ENCODE assay signal across 8 mouse cellular contexts in the genomic region with DNA sequence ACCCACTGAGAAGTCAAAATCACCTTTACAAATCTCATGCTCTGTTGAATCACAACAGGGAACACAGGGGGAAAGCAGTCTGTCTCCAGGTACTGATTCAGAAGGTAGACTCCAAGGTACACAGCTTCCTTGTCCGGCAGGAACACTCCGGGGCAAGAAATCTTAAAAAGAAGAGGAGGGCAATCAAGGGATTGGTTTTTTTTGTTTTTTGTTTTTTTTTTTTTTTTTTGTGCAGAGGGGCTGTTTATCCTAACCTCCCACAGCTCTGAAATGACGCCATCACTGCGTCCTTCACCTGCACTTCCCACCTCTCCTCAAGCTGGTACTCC. TPM values are rescaled to one million over a fixed set of nuclear protein-coding genes. Genes with fewer than 3 reads are reported as not detected.
DNase-seq lines count a peak whose midpoint lies in the region; ATAC-seq and TF ChIP-seq lines count a peak whose summit lies in the region.

No protein-coding gene starts in this region.

- no peak overlapping the region; the same call in 1 of the 2 replicates for H3K27ac ChIP-seq in lung, embryonic 14.5 days (ENCODE audit: low read depth)
- H3K27ac ChIP-seq in intestine, postnatal 0 days (ENCODE audit: low read depth, low read length): no peak overlapping the region
- no peak overlapping the region; the same call in 1 of the 2 replicates for H3K27ac ChIP-seq in neural tube, embryonic 14.5 days (ENCODE audit: low read depth, low read length)

- H3K9ac ChIP-seq in lung, embryonic 14.5 days: peak overlapping the region; percentile 82
- H3K9ac ChIP-seq in intestine, postnatal 0 days (ENCODE audit: low read depth, low read length): peak overlapping the region; percentile 84
- peak overlapping the region; percentile 87 for H3K9ac ChIP-seq in neural tube, embryonic 14.5 days (replicated peaks; ENCODE audit: low read depth, low read length)

- H3K4me3 ChIP-seq in lung, embryonic 14.5 days (ENCODE audit: low read depth, low read length): peak overlapping the region; percentile 82
- H3K4me3 ChIP-seq in intestine, postnatal 0 days (ENCODE audit: low read depth, low read length): peak overlapping the region; percentile 87
- H3K4me3 ChIP-seq in neural tube, embryonic 14.5 days (ENCODE audit: low read depth, low read length): peak overlapping the region; percentile 76

- 3% methylated on average over 4 of the region's 4 CpGs for WGBS in lung, embryonic 14.5 days
- 2% methylated on average over 4 of the region's 4 CpGs for WGBS in intestine, postnatal 0 days
- WGBS in neural tube, embryonic 14.5 days: 3% methylated on average over 4 of the region's 4 CpGs

- peaks cover 7% of the 10 kb centered on the region; the same call in 1 of the 2 replicates for H3K4me1 ChIP-seq in lung, embryonic 14.5 days (ENCODE audit: insufficient read depth)
- no peaks in the 10 kb centered on the region for H3K4me1 ChIP-seq in intestine, postnatal 0 days (replicated peaks; ENCODE audit: control insufficient read depth, insufficient read depth, low read length)
- H3K4me1 ChIP-seq in neural tube, embryonic 14.5 days (ENCODE audit: control insufficient read depth, insufficient read depth, low read length): 0 out of 2 replicates have a peak, but pooled peaks cover 5% of the 10 kb centered on the region

- TF ChIP-seq CTCF in lung, embryonic 14.5 days (IDR thresholded peaks at IDR 0.05; ENCODE audit: low read depth): no peak
- no peak for TF ChIP-seq CTCF in intestine, postnatal 0 days (IDR thresholded peaks at IDR 0.05; ENCODE audit: low read depth)

- ATAC-seq in lung, embryonic 14.5 days (ENCODE audit: insufficient read depth): no peak
- peak; percentile 4; the same call in 1 of the 2 replicates for ATAC-seq in intestine, postnatal 0 days
- peak; percentile 20; the same call in 1 of the 2 replicates for ATAC-seq in neural tube, embryonic 14.5 days (ENCODE audit: low read depth)
- no peak for ATAC-seq in megakaryocyte progenitor cell, adult 5-6 weeks (replicated peaks; ENCODE audit: poor library complexity)

- H3K4me2 ChIP-seq in lung, embryonic 14.5 days: peak overlapping the region; percentile 94
- H3K4me2 ChIP-seq in intestine, postnatal 0 days (replicated peaks; ENCODE audit: low read depth): peak overlapping the region; percentile 93
- peak overlapping the region; percentile 90 for H3K4me2 ChIP-seq in neural tube, embryonic 14.5 days (ENCODE audit: low read depth, low read length)

- H3K36me3 ChIP-seq in lung, embryonic 14.5 days (ENCODE audit: insufficient read depth): no peaks in the 10 kb centered on the region
- no peaks in the 10 kb centered on the region for H3K36me3 ChIP-seq in intestine, postnatal 0 days (ENCODE audit: control insufficient read depth, insufficient read depth)
- no peaks in the 10 kb centered on the region for H3K36me3 ChIP-seq in neural tube, embryonic 14.5 days (ENCODE audit: control insufficient read depth, insufficient read depth, low read length)

- no peak for DNase-seq in lung, embryonic 14.5 days
- DNase-seq in lung, postnatal 4 days: no peak
- DNase-seq in fat pad, adult 2 months (ENCODE audit: extremely low read depth, low read depth, low spot score): peak; percentile 71
- no peak for DNase-seq in layer of hippocampus, postnatal 10 days (ENCODE audit: low spot score in 2 of 2)
- no peak for DNase-seq in urinary bladder, adult 2 months (ENCODE audit: low spot score)

- no peaks in the 10 kb centered on the region for H3K9me3 ChIP-seq in lung, embryonic 14.5 days (ENCODE audit: low read depth, low read length)
- no peaks in the 10 kb centered on the region for H3K9me3 ChIP-seq in intestine, postnatal 0 days (ENCODE audit: control insufficient read depth)
- no peaks in the 10 kb centered on the region for H3K9me3 ChIP-seq in neural tube, embryonic 14.5 days (ENCODE audit: control insufficient read depth, low read length)

- H3K27me3 ChIP-seq in lung, embryonic 14.5 days (ENCODE audit: insufficient read depth, low read length): no peaks in the 10 kb centered on the region
- H3K27me3 ChIP-seq in intestine, postnatal 0 days (replicated peaks; ENCODE audit: control insufficient read depth, insufficient read depth, low read length): no peaks in the 10 kb centered on the region
- no peaks in the 10 kb centered on the region for H3K27me3 ChIP-seq in neural tube, embryonic 14.5 days (ENCODE audit: control insufficient read depth, insufficient read depth, low read length)

RNA-seq across cellular contexts. Expression of a gene that starts 0.3 kb away (rescaled TPM):
- 9.6 and 10.3 TPM in 2 replicates for polyA plus RNA-seq in lung, embryonic 14.5 days (2014; fragmentation: Nextera tagmentation; extraction: Ambion mirVana)
- 22.3 and 23.2 TPM in 2 replicates for polyA plus RNA-seq in intestine, postnatal 0 days (2015; fragmentation: Nextera tagmentation; extraction: Ambion mirVana)
- 15.9 and 18.1 TPM in 2 replicates for polyA plus RNA-seq in neural tube, embryonic 14.5 days (2014; fragmentation: Nextera tagmentation; extraction: Ambion mirVana)
- 10 to 100 TPM; 31.0 to 36.5 TPM for total RNA-seq in layer of hippocampus, postnatal 10 days (2021)
- 8.3 and 10.2 TPM in 2 replicates for polyA plus RNA-seq in urinary bladder, adult 2 months (2012; rRNA removed)
- total RNA-seq in megakaryocyte progenitor cell, adult 5-6 weeks (2015): 11.4 and 13.7 TPM in 2 replicates
- total RNA-seq in megakaryocyte progenitor cell, adult 5-6 weeks (2017): 5.5 and 5.9 TPM in 2 replicates

RNA-seq across cellular contexts. Expression of a gene that starts 4.1 kb away (rescaled TPM):
- polyA plus RNA-seq in lung, embryonic 14.5 days (2014; fragmentation: Nextera tagmentation; extraction: Ambion mirVana): 1.7 and 2.1 TPM in 2 replicates
- 3.8 and 4.8 TPM in 2 replicates for polyA plus RNA-seq in intestine, postnatal 0 days (2015; fragmentation: Nextera tagmentation; extraction: Ambion mirVana)
- 1.4 and 1.5 TPM in 2 replicates for polyA plus RNA-seq in neural tube, embryonic 14.5 days (2014; fragmentation: Nextera tagmentation; extraction: Ambion mirVana)
- total RNA-seq in layer of hippocampus, postnatal 10 days (2021): 1 to 10 TPM; 4.2 to 9.8 TPM
- polyA plus RNA-seq in urinary bladder, adult 2 months (2012; rRNA removed): 3.1 and 3.2 TPM in 2 replicates
- total RNA-seq in megakaryocyte progenitor cell, adult 5-6 weeks (2015): 0.12 TPM in 1 of 2 replicates, not detected in the other
- 0.21 TPM in 1 of 2 replicates, not detected in the other for total RNA-seq in megakaryocyte progenitor cell, adult 5-6 weeks (2017)

RNA-seq across cellular contexts. Expression of a gene that starts 26.7 kb away (rescaled TPM):
- 44.5 and 46.4 TPM in 2 replicates for polyA plus RNA-seq in lung, embryonic 14.5 days (2014; fragmentation: Nextera tagmentation; extraction: Ambion mirVana)
- polyA plus RNA-seq in intestine, postnatal 0 days (2015; fragmentation: Nextera tagmentation; extraction: Ambion mirVana): 19.7 and 23.9 TPM in 2 replicates
- polyA plus RNA-seq in neural tube, embryonic 14.5 days (2014; fragmentation: Nextera tagmentation; extraction: Ambion mirVana): 59.9 and 66.2 TPM in 2 replicates
- total RNA-seq in layer of hippocampus, postnatal 10 days (2021): 10 to 100 TPM; 75.1 to 84.3 TPM
- 36.6 and 40.1 TPM in 2 replicates for polyA plus RNA-seq in urinary bladder, adult 2 months (2012; rRNA removed)
- 28.5 and 45.0 TPM in 2 replicates for total RNA-seq in megakaryocyte progenitor cell, adult 5-6 weeks (2015)
- 31.0 and 48.1 TPM in 2 replicates for total RNA-seq in megakaryocyte progenitor cell, adult 5-6 weeks (2017)

Comparison
In these comparisons a context has a peak if more than half of its experiments do, and no peak if none do; other contexts are left out.
1. ATAC-seq: peak in intestine, postnatal 0 days (single experiment) and neural tube, embryonic 14.5 days (single experiment); none in lung, embryonic 14.5 days (single experiment) and megakaryocyte progenitor cell, adult 5-6 weeks (single experiment).
2. Peak in every context shown above with its lines, with median percentiles within 50 percentile points of each other: H3K4me2 ChIP-seq, H3K4me3 ChIP-seq and H3K9ac ChIP-seq.